Mouse (Mus musculus) testis, adult 2 months (tissue): Measurements from ENCODE around the gene Ube2d2b.

Experiments used
- CTCF ChIP-seq: fragments of 200-500 bp; IDR thresholded peaks from 2 replicates; pipeline ENCODE4 v1.5.1; 2012; ENCODE audit warnings: low read depth, mild to moderate bottlenecking, inconsistent platforms, low read length, moderate library complexity; ENCODE audit not compliant: control insufficient read depth, insufficient read depth, insufficient replicate concordance
- POLR2A ChIP-seq: fragments of 200-500 bp; IDR thresholded peaks from 2 replicates; pipeline ENCODE4 v1.6.1; 2012; ENCODE audit warnings: low read depth, mild to moderate bottlenecking, inconsistent platforms, low read length, moderate library complexity; ENCODE audit not compliant: control insufficient read depth

GRCm38 (mm10) chr5:107875261-107875611, 45.3 kb downstream of the Ube2d2b start:
- no peak for TF ChIP-seq CTCF
- TF ChIP-seq POLR2A: no peak
